Mouse (Mus musculus): ENCODE data around the gene Spag6.

GRCm38 (mm10) chr2:18676457-18676935 lies 17.3 kb upstream of the Spag6 start:
- TF ChIP-seq POLR2A (IDR thresholded peaks at IDR 0.05; ENCODE audit: insufficient read depth, low read length): no peak
- TF ChIP-seq EP300 (IDR thresholded peaks at IDR 0.05; ENCODE audit: insufficient read depth, low read depth, low read length): no peak
- no peak for TF ChIP-seq CTCF (IDR thresholded peaks at IDR 0.05; ENCODE audit: low read depth, low read length)

Data from ES-Bruce4 (cell line).